Mouse (Mus musculus) heart, embryonic 12.5 days (tissue): ENCODE results near the gene Cir1. TPM values are rescaled to one million over a fixed set of nuclear protein-coding genes. Genes with fewer than 3 reads are reported as not detected.

ENCODE experiments used
- ATAC-seq: fragments of 200-750 bp; cut with Nextera tagmentation; 2 replicates; pipeline ENCODE4 v1.8.0; 2017; ENCODE audit warnings: moderate TSS enrichment, moderate library complexity; ENCODE audit not compliant: insufficient number of reproducible peaks, low FRiP score
- H3K27ac ChIP-seq: fragments of 300-500 bp; sonication (generic); 2 replicates; pipeline ENCODE4 v1.5.1; 2016; ENCODE audit warnings: mild to moderate bottlenecking, moderate library complexity; ENCODE audit not compliant: poor library complexity, severe bottlenecking
- H3K27me3 ChIP-seq: fragments of 300-500 bp; sonication (generic); replicated peaks from 2 replicates; pipeline ENCODE4 v1.6.1; 2016; ENCODE audit warnings: mild to moderate bottlenecking, moderate library complexity
- H3K36me3 ChIP-seq: fragments of 300-500 bp; sonication (generic); 2 replicates; pipeline ENCODE4 v1.6.1; 2016; ENCODE audit warnings: mild to moderate bottlenecking, moderate library complexity
- H3K4me1 ChIP-seq: fragments of 300-500 bp; sonication (generic); replicated peaks from 2 replicates; pipeline ENCODE4 v1.6.1; 2016; ENCODE audit warnings: mild to moderate bottlenecking
- H3K4me2 ChIP-seq: fragments of 300-500 bp; sonication (generic); 2 replicates; pipeline ENCODE4 v1.6.1; 2016; ENCODE audit warnings: mild to moderate bottlenecking, moderate library complexity
- H3K4me3 ChIP-seq: fragments of 300-500 bp; sonication (generic); 2 replicates; pipeline ENCODE4 v1.5.1; 2016; ENCODE audit warnings: mild to moderate bottlenecking
- H3K9ac ChIP-seq: fragments of 300-500 bp; sonication (generic); 2 replicates; pipeline ENCODE4 v1.6.1; 2016; ENCODE audit warnings: mild to moderate bottlenecking, moderate library complexity
- H3K9me3 ChIP-seq: fragments of 300-500 bp; sonication (generic); replicated peaks from 2 replicates; pipeline ENCODE4 v1.6.1; 2016; ENCODE audit warnings: mild to moderate bottlenecking, moderate library complexity
- WGBS: fragments of 180-500 bp; shearing (Covaris S2); methylation state at CpG from one replicate; pipeline ENCODE4 v1.1.7; 2016; 5-methylcytosine and 5-hydroxymethylcytosine counted together
- polyA plus RNA-seq: library from polyadenylated mRNA; unstranded; fragments of >200 nt; fragmentation: Nextera tagmentation; extraction: Ambion mirVana; gene quantifications from 2 replicates; pipeline ENCODE4 v1.2.1, GENCODE M21; 2016

The Cir1 gene
- polyA plus RNA-seq, 1 experiment from 2014 or later = 15.2 TPM

- Histone ChIP-seq H3K4me2 (no peak overlapping the region), H3K9me3 (no peaks in the 10 kb centered on the region), H3K27me3 (no peaks in the 10 kb centered on the region), H3K4me1 (no peaks in the 10 kb centered on the region), H3K36me3 (peaks cover 48% of the 10 kb centered on the region), H3K9ac (no peak overlapping the region), H3K27ac (no peak overlapping the region), H3K4me3 (no peak overlapping the region)
- 59% methylated on average over 1 of the region's 1 CpGs for WGBS
- ATAC-seq = no peak
These were observed 10.5 kb downstream of the Cir1 start for GRCm38 (mm10) chr2:73301979-73302378.

- 80% methylated on average over 3 of the region's 3 CpGs for WGBS
- Histone ChIP-seq H3K36me3 (peaks cover 46% of the 10 kb centered on the region), H3K9ac (no peak overlapping the region)
These were observed 13.7 kb downstream of the Cir1 start for GRCm38 (mm10) chr2:73298841-73299240.

GRCm38 (mm10) chr2:73298154-73298553, 14.3 kb downstream of the Cir1 start:
- H3K36me3 ChIP-seq = peaks cover 44% of the 10 kb centered on the region
- no peaks in the 10 kb centered on the region for H3K4me1 ChIP-seq
- no peak overlapping the region for H3K9ac ChIP-seq
- H3K4me2 ChIP-seq = no peak overlapping the region
- no peaks in the 10 kb centered on the region for H3K27me3 ChIP-seq
- H3K27ac ChIP-seq = no peak overlapping the region
- H3K4me3 ChIP-seq = no peak overlapping the region
- no peaks in the 10 kb centered on the region for H3K9me3 ChIP-seq
- peak; percentile 79 for ATAC-seq
- WGBS = 77% methylated on average over 7 of the region's 7 CpGs

More at GRCm38 (mm10) chr2:73298841-73299240, 13.7 kb downstream of the Cir1 start:
- Histone ChIP-seq H3K9me3 (no peaks in the 10 kb centered on the region), H3K4me1 (no peaks in the 10 kb centered on the region), H3K27me3 (no peaks in the 10 kb centered on the region), H3K4me3 (no peak overlapping the region), H3K27ac (no peak overlapping the region), H3K4me2 (no peak overlapping the region)
- no peak for ATAC-seq

- no peak overlapping the region for H3K4me2 ChIP-seq
- 69% methylated on average over 7 of the region's 7 CpGs for WGBS
- no peaks in the 10 kb centered on the region for H3K9me3 ChIP-seq
These were observed 17.5 kb downstream of the Cir1 start for GRCm38 (mm10) chr2:73295023-73295422.

GRCm38 (mm10) chr2:73291130-73291529, 21.4 kb downstream of the Cir1 start:
- ATAC-seq = no peak
- Histone ChIP-seq H3K27ac (no peak overlapping the region), H3K4me2 (no peak overlapping the region), H3K9ac (no peak overlapping the region), H3K36me3 (peaks cover 33% of the 10 kb centered on the region), H3K4me1 (no peaks in the 10 kb centered on the region), H3K9me3 (no peaks in the 10 kb centered on the region), H3K4me3 (no peak overlapping the region), H3K27me3 (no peaks in the 10 kb centered on the region)
- WGBS = 89% methylated on average over 4 of the region's 4 CpGs

More at GRCm38 (mm10) chr2:73295023-73295422, 17.5 kb downstream of the Cir1 start:
- H3K9ac ChIP-seq = no peak overlapping the region
- H3K36me3 ChIP-seq = peaks cover 32% of the 10 kb centered on the region
- no peak overlapping the region for H3K27ac ChIP-seq
- H3K4me3 ChIP-seq = no peak overlapping the region
- H3K27me3 ChIP-seq = no peaks in the 10 kb centered on the region
- ATAC-seq = no peak
- no peaks in the 10 kb centered on the region for H3K4me1 ChIP-seq

GRCm38 (mm10) chr2:73285630-73286029, 26.9 kb downstream of the Cir1 start:
- 13% methylated on average over 2 of the region's 2 CpGs for WGBS
- Histone ChIP-seq H3K4me1 (peaks cover 8% of the 10 kb centered on the region), H3K36me3 (peaks cover 14% of the 10 kb centered on the region), H3K27ac (no peak overlapping the region), H3K9me3 (no peaks in the 10 kb centered on the region), H3K9ac (no peak overlapping the region), H3K4me3 (no peak overlapping the region), H3K4me2 (no peak overlapping the region), H3K27me3 (peaks cover 16% of the 10 kb centered on the region)
- ATAC-seq = no peak

GRCm38 (mm10) chr2:73281707-73282106, 30.8 kb downstream of the Cir1 start:
- no peak for ATAC-seq
- WGBS = 13% methylated on average over 7 of the region's 7 CpGs
- no peak overlapping the region for H3K4me3 ChIP-seq
- no peak overlapping the region for H3K27ac ChIP-seq
- H3K9ac ChIP-seq = no peak overlapping the region
- H3K36me3 ChIP-seq = 0 out of 2 replicates have a peak, but pooled peaks cover 4% of the 10 kb centered on the region
- H3K4me1 ChIP-seq = peaks cover 32% of the 10 kb centered on the region
- H3K27me3 ChIP-seq = peaks cover 43% of the 10 kb centered on the region
- H3K4me2 ChIP-seq = no peak overlapping the region
- H3K9me3 ChIP-seq = no peaks in the 10 kb centered on the region

- WGBS = 10% methylated on average over 22 of the region's 22 CpGs
- Histone ChIP-seq H3K4me2 (peak overlapping the region; percentile 55), H3K9ac (0 out of 2 replicates have a peak overlapping the region, but pooled peaks have one; percentile 11), H3K27me3 (peaks cover 45% of the 10 kb centered on the region), H3K36me3 (no peaks in the 10 kb centered on the region), H3K4me1 (peaks cover 32% of the 10 kb centered on the region), H3K9me3 (no peaks in the 10 kb centered on the region), H3K27ac (no peak overlapping the region), H3K4me3 (peak overlapping the region; percentile 30)
- 0 out of 2 replicates have a peak, but pooled peaks have one; percentile 19 for ATAC-seq
These were observed 31.3 kb downstream of the Cir1 start for GRCm38 (mm10) chr2:73281048-73281661.

- peaks cover 32% of the 10 kb centered on the region for H3K4me1 ChIP-seq
- H3K9me3 ChIP-seq = no peaks in the 10 kb centered on the region
- peak overlapping the region; percentile 55 for H3K4me2 ChIP-seq
- no peaks in the 10 kb centered on the region for H3K36me3 ChIP-seq
- ATAC-seq = 0 out of 2 replicates have a peak, but pooled peaks have one; percentile 9
- peaks cover 45% of the 10 kb centered on the region for H3K27me3 ChIP-seq
- 2% methylated on average over 33 of the region's 33 CpGs for WGBS
- H3K4me3 ChIP-seq = peak overlapping the region; percentile 30
- H3K27ac ChIP-seq = no peak overlapping the region
- H3K9ac ChIP-seq = peak overlapping the region; percentile 15; the same call in 1 of the 2 replicates
These were observed 32.0 kb downstream of the Cir1 start for GRCm38 (mm10) chr2:73280356-73281047.

GRCm38 (mm10) chr2:73279271-73280038, 33.0 kb downstream of the Cir1 start:
- Histone ChIP-seq H3K9me3 (no peaks in the 10 kb centered on the region), H3K27ac (no peak overlapping the region), H3K9ac (no peak overlapping the region), H3K4me2 (peak overlapping the region; percentile 62), H3K4me1 (peaks cover 36% of the 10 kb centered on the region), H3K36me3 (no peaks in the 10 kb centered on the region), H3K4me3 (peak overlapping the region; percentile 31), H3K27me3 (peaks cover 49% of the 10 kb centered on the region)
- ATAC-seq = no peak
- 1% methylated on average over 29 of the region's 31 CpGs for WGBS

GRCm38 (mm10) chr2:73278869-73279268, 33.6 kb downstream of the Cir1 start:
- Histone ChIP-seq H3K4me2 (peak overlapping the region; percentile 62), H3K9ac (no peak overlapping the region), H3K4me1 (peaks cover 42% of the 10 kb centered on the region), H3K27ac (no peak overlapping the region), H3K4me3 (peak overlapping the region; percentile 31), H3K27me3 (peaks cover 54% of the 10 kb centered on the region), H3K36me3 (no peaks in the 10 kb centered on the region), H3K9me3 (no peaks in the 10 kb centered on the region)
- 0 out of 2 replicates have a peak, but pooled peaks have one; percentile 41 for ATAC-seq
- WGBS = 1% methylated on average over 17 of the region's 17 CpGs
